Mouse (Mus musculus) kidney, adult 2 months (tissue): Measurements from ENCODE around the gene Naxe.

ENCODE experiments used
- CTCF ChIP-seq: fragments of 200-500 bp; conservative IDR thresholded peaks from 2 replicates; pipeline ENCODE4 v1.5.1; 2011; ENCODE audit warnings: low read depth, mild to moderate bottlenecking, control low read depth, low read length, moderate library complexity, mixed read lengths; ENCODE audit not compliant: insufficient read depth, insufficient read length
- POLR2A ChIP-seq: fragments of 200-500 bp; IDR thresholded peaks from one replicate; pipeline ENCODE4 v1.6.1; 2011; ENCODE audit warnings: low read depth, low read length, control low read depth

GRCm38 (mm10) chr3:88074766-88075165 is 16.5 kb upstream of the Naxe start:
- TF ChIP-seq POLR2A (no peak), CTCF (no peak)
